Mouse (Mus musculus): ENCODE data around the gene Neu1. TPM values are rescaled to one million over a fixed set of nuclear protein-coding genes. Genes with fewer than 3 reads are reported as not detected.
"Not testable (repeated sequence)": the region's sequence is repeated elsewhere in the genome, so short reads cannot be mapped to it uniquely, and the experiment has no call there.

The Neu1 gene
- total and polyA plus RNA-seq, 2 experiments from 2014 or later: 34.5 to 36.7 TPM

GRCm38 (mm10) chr17:34896366-34896765 is 34.7 kb upstream of the Neu1 start:
- no peak overlapping the region for H3K9ac ChIP-seq
- no peaks in the 10 kb centered on the region for H3K9me3 ChIP-seq (ENCODE audit: low read length)
- DNase-seq (no peak), ATAC-seq (no peak)
- WGBS: 83% methylated on average over 17 of the region's 17 CpGs
- H3K4me3 ChIP-seq (ENCODE audit: low read depth, low read length): no peak overlapping the region
- H3K36me3 ChIP-seq (ENCODE audit: insufficient read depth): peaks cover 9% of the 10 kb centered on the region
- TF ChIP-seq CTCF (IDR thresholded peaks at IDR 0.05; ENCODE audit: low read depth): no peak
- peaks cover 10% of the 10 kb centered on the region; the same call in 1 of the 2 replicates for H3K4me1 ChIP-seq (ENCODE audit: insufficient read depth)
- H3K4me2 ChIP-seq (ENCODE audit: low read depth): no peak overlapping the region
- no peak overlapping the region for H3K27ac ChIP-seq (ENCODE audit: low read depth, low read length)
- no peaks in the 10 kb centered on the region for H3K27me3 ChIP-seq (ENCODE audit: insufficient read depth, low read length)

GRCm38 (mm10) chr17:34897373-34898159 is 33.5 kb upstream of the Neu1 start:
- DNase-seq (peak; percentile 63), ATAC-seq (no peak)
- 14% methylated on average over 10 of the region's 10 CpGs for WGBS
- Histone ChIP-seq H3K27ac (ENCODE audit: low read depth, low read length) (peak overlapping the region; percentile 91), H3K36me3 (ENCODE audit: insufficient read depth) (peaks cover 17% of the 10 kb centered on the region), H3K4me1 (ENCODE audit: insufficient read depth) (peaks cover 10% of the 10 kb centered on the region; the same call in 1 of the 2 replicates), H3K4me2 (ENCODE audit: low read depth) (peak overlapping the region; percentile 89), H3K9ac (peak overlapping the region; percentile 83), H3K4me3 (ENCODE audit: low read depth, low read length) (peak overlapping the region; percentile 95), H3K9me3 (ENCODE audit: low read length) (no peaks in the 10 kb centered on the region), H3K27me3 (ENCODE audit: insufficient read depth, low read length) (no peaks in the 10 kb centered on the region)
- TF ChIP-seq CTCF (IDR thresholded peaks at IDR 0.05; ENCODE audit: low read depth): no peak

- no peaks in the 10 kb centered on the region for H3K9me3 ChIP-seq (ENCODE audit: low read length)
- H3K4me2 ChIP-seq (ENCODE audit: low read depth): peak within 1 kb of the TSS; percentile 89
- peak within 1 kb of the TSS; percentile 91 for H3K27ac ChIP-seq (ENCODE audit: low read depth, low read length)
- DNase-seq: peak; percentile 89
- peaks cover 22% of the 10 kb centered on the region for H3K36me3 ChIP-seq (ENCODE audit: insufficient read depth)
- H3K9ac ChIP-seq: peak within 1 kb of the TSS; percentile 83
- peaks cover 10% of the 10 kb centered on the region; the same call in 1 of the 2 replicates for H3K4me1 ChIP-seq (ENCODE audit: insufficient read depth)
- H3K27me3 ChIP-seq (ENCODE audit: insufficient read depth, low read length): no peaks in the 10 kb centered on the region
- H3K4me3 ChIP-seq (ENCODE audit: low read depth, low read length): peak within 1 kb of the TSS; percentile 95
- no peak for TF ChIP-seq CTCF (IDR thresholded peaks at IDR 0.05; ENCODE audit: low read depth)
- 3% methylated on average over 18 of the region's 44 CpGs for WGBS
- peak; percentile 45 for ATAC-seq
These were observed 32.9 kb upstream of the Neu1 start, which contains the start of the genes C2 and Ehmt2 for GRCm38 (mm10) chr17:34898160-34898586. Gene C2, minus strand, starts transcription at chr17:34898265. Gene Ehmt2, plus strand, starts transcription at chr17:34898469.

- WGBS: 0% methylated on average over 21 of the region's 47 CpGs
- no peak for TF ChIP-seq CTCF (IDR thresholded peaks at IDR 0.05; ENCODE audit: low read depth)
- DNase-seq: peak; percentile 54
These were observed 32.4 kb upstream of the Neu1 start for GRCm38 (mm10) chr17:34898706-34899052.

GRCm38 (mm10) chr17:34899053-34899889 is 31.8 kb upstream of the Neu1 start:
- ATAC-seq (no peak), DNase-seq (peak; percentile 17)
- no peaks in the 10 kb centered on the region for H3K27me3 ChIP-seq (ENCODE audit: insufficient read depth, low read length)
- H3K9ac ChIP-seq: peak overlapping the region; percentile 83
- 2% methylated on average over 41 of the region's 45 CpGs for WGBS
- H3K4me3 ChIP-seq (ENCODE audit: low read depth, low read length): peak overlapping the region; percentile 95
- H3K27ac ChIP-seq (ENCODE audit: low read depth, low read length): peak overlapping the region; percentile 91
- TF ChIP-seq CTCF (IDR thresholded peaks at IDR 0.05; ENCODE audit: low read depth): no peak
- peaks cover 31% of the 10 kb centered on the region for H3K36me3 ChIP-seq (ENCODE audit: insufficient read depth)
- H3K4me1 ChIP-seq (ENCODE audit: insufficient read depth): peaks cover 10% of the 10 kb centered on the region; the same call in 1 of the 2 replicates
- peak overlapping the region; percentile 89 for H3K4me2 ChIP-seq (ENCODE audit: low read depth)
- H3K9me3 ChIP-seq (ENCODE audit: low read length): no peaks in the 10 kb centered on the region

More at GRCm38 (mm10) chr17:34898706-34899052, 32.4 kb upstream of the Neu1 start:
- Histone ChIP-seq H3K9me3 (ENCODE audit: low read length) (no peaks in the 10 kb centered on the region), H3K9ac (peak overlapping the region; percentile 83), H3K27ac (ENCODE audit: low read depth, low read length) (peak overlapping the region; percentile 91), H3K36me3 (ENCODE audit: insufficient read depth) (peaks cover 27% of the 10 kb centered on the region), H3K4me1 (ENCODE audit: insufficient read depth) (peaks cover 10% of the 10 kb centered on the region; the same call in 1 of the 2 replicates), H3K4me2 (ENCODE audit: low read depth) (peak overlapping the region; percentile 89), H3K4me3 (ENCODE audit: low read depth, low read length) (peak overlapping the region; percentile 95), H3K27me3 (ENCODE audit: insufficient read depth, low read length) (no peaks in the 10 kb centered on the region)
- ATAC-seq: no peak

GRCm38 (mm10) chr17:34899890-34900243 is 31.2 kb upstream of the Neu1 start:
- H3K36me3 ChIP-seq (ENCODE audit: insufficient read depth): peaks cover 37% of the 10 kb centered on the region
- H3K9ac ChIP-seq: peak overlapping the region; percentile 83
- 2% methylated on average over 5 of the region's 5 CpGs for WGBS
- no peak overlapping the region for H3K27ac ChIP-seq (ENCODE audit: low read depth, low read length)
- H3K4me1 ChIP-seq (ENCODE audit: insufficient read depth): peaks cover 10% of the 10 kb centered on the region; the same call in 1 of the 2 replicates
- H3K27me3 ChIP-seq (ENCODE audit: insufficient read depth, low read length): no peaks in the 10 kb centered on the region
- no peak for TF ChIP-seq CTCF (IDR thresholded peaks at IDR 0.05; ENCODE audit: low read depth)
- DNase-seq (no peak), ATAC-seq (no peak)
- peak overlapping the region; percentile 95 for H3K4me3 ChIP-seq (ENCODE audit: low read depth, low read length)
- H3K4me2 ChIP-seq (ENCODE audit: low read depth): peak overlapping the region; percentile 89
- no peaks in the 10 kb centered on the region for H3K9me3 ChIP-seq (ENCODE audit: low read length)

- not testable (repeated sequence) for H3K27me3 ChIP-seq (ENCODE audit: insufficient read depth, low read length); ATAC-seq; H3K9ac ChIP-seq; H3K4me2 ChIP-seq (ENCODE audit: low read depth); H3K9me3 ChIP-seq (ENCODE audit: low read length); H3K27ac ChIP-seq (ENCODE audit: low read depth, low read length); H3K4me1 ChIP-seq (ENCODE audit: insufficient read depth); H3K4me3 ChIP-seq (ENCODE audit: low read depth, low read length); DNase-seq
- H3K36me3 ChIP-seq (ENCODE audit: insufficient read depth): peaks cover 47% of the 10 kb centered on the region
These were observed 30.2 kb upstream of the Neu1 start for GRCm38 (mm10) chr17:34900826-34901225.

GRCm38 (mm10) chr17:34901948-34902347 is 29.1 kb upstream of the Neu1 start:
- not testable (repeated sequence) for ATAC-seq

More at GRCm38 (mm10) chr17:34901948-34902347, 29.1 kb upstream of the Neu1 start:
- H3K4me1 ChIP-seq (ENCODE audit: insufficient read depth); H3K27me3 ChIP-seq (ENCODE audit: insufficient read depth, low read length); H3K27ac ChIP-seq (ENCODE audit: low read depth, low read length); H3K4me3 ChIP-seq (ENCODE audit: low read depth, low read length); H3K9ac ChIP-seq; DNase-seq; H3K4me2 ChIP-seq (ENCODE audit: low read depth); H3K9me3 ChIP-seq (ENCODE audit: low read length): not testable (repeated sequence)
- WGBS: 95% methylated on average over 9 of the region's 10 CpGs
- H3K36me3 ChIP-seq (ENCODE audit: insufficient read depth): peaks cover 53% of the 10 kb centered on the region

Data from forebrain, postnatal 0 days (tissue).